Mouse (Mus musculus) kidney, adult 2 months (tissue): ENCODE measurements at regions not wholly inside any gene's neighbourhood (a gene's known extent, or its start where the extent isn't known, plus 50 kb on each side); places are given as distances from the start of the nearest gene placed in this dataset.

Experiments
- CTCF ChIP-seq: fragments of 200-500 bp; conservative IDR thresholded peaks from 2 replicates; pipeline ENCODE4 v1.5.1; 2011; ENCODE audit warnings: low read depth, mild to moderate bottlenecking, control low read depth, low read length, moderate library complexity, mixed read lengths; ENCODE audit not compliant: insufficient read depth, insufficient read length
- POLR2A ChIP-seq: fragments of 200-500 bp; IDR thresholded peaks from one replicate; pipeline ENCODE4 v1.6.1; 2011; ENCODE audit warnings: low read depth, low read length, control low read depth

GRCm38 (mm10) chr15:7604847-7605246, 205.8 kb upstream of the Gdnf start:
- TF ChIP-seq POLR2A = no peak
- TF ChIP-seq CTCF = no peak
